Mouse (Mus musculus): Measurements from ENCODE around the gene Gstm5. TPM values are rescaled to one million over a fixed set of nuclear protein-coding genes. Genes with fewer than 3 reads are reported as not detected.
"Not testable (repeated sequence)": the region's sequence is repeated elsewhere in the genome, so short reads cannot be mapped to it uniquely, and the experiment has no call there.

The Gstm5 gene
- polyA plus RNA-seq, 1 experiment from 2014 or later, result 196 TPM

DNA sequence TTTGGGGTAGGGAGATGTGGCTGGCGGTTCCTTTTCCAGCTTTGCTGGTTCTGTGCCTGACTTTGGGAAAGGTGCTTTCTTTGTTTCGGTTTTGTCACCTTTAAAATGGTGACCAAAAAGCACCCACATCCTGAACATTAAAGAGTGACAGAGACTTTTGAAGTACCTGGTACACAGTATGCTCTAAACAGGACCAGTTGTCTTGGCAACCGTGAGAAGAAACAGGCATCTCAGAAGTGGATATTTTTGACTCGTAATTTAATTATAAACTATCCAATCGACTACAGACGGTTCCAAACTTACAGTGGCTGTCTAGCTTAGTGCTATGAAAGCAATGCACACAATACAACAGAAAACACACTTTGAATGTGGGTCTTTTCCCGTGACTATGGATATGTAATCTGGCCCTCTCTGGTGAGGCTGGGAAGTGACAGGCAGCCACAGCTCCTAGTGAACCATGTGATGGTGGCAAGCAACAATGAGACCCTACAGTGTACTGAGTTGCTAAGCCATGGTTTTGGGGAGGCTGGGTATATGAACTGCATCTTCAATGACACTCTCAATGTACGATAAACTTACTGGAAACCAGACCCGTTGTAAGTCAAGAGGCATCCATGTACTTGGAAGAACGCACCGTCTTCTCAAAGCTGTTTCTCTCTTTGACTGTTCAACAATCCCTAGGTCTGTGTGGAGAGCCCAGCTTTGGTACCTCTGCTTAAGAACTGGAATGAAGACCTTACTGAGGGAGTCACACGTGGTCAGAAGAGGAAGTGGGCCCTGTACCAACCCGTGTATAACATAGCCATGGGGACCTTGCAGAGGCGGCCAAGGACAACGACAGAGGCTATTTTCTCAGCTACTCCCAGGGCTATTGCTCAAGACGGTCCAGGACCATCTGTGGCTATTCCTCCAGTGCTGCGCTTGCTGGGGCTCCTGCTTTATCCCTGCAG is 42.1 kb upstream of the Gstm5 start:
- ATAC-seq (replicated peaks; ENCODE audit: low FRiP score, low TSS enrichment, low read depth) (no peak), DNase-seq (ENCODE audit: low spot score) (no peak)
- H3K36me3 ChIP-seq (ENCODE audit: control insufficient read depth, insufficient read depth, low read length), result no peaks in the 10 kb centered on the region
- no peaks in the 10 kb centered on the region for H3K9me3 ChIP-seq (ENCODE audit: control insufficient read depth, low read length)
- WGBS, result 75% methylated on average over 17 of the region's 17 CpGs
- no peaks in the 10 kb centered on the region; the same call in 1 of the 2 replicates for H3K27me3 ChIP-seq (replicated peaks; ENCODE audit: control insufficient read depth, insufficient read depth, low read length)
- no peak overlapping the region for H3K4me2 ChIP-seq (ENCODE audit: low read length)
- no peak overlapping the region for H3K9ac ChIP-seq (ENCODE audit: low read length)
- no peak overlapping the region for H3K27ac ChIP-seq (ENCODE audit: low read depth)
- H3K4me1 ChIP-seq (replicated peaks; ENCODE audit: control insufficient read depth, insufficient read depth, low read length), result peaks cover 19% of the 10 kb centered on the region
- no peak overlapping the region for H3K4me3 ChIP-seq (ENCODE audit: low read depth, low read length)

DNA sequence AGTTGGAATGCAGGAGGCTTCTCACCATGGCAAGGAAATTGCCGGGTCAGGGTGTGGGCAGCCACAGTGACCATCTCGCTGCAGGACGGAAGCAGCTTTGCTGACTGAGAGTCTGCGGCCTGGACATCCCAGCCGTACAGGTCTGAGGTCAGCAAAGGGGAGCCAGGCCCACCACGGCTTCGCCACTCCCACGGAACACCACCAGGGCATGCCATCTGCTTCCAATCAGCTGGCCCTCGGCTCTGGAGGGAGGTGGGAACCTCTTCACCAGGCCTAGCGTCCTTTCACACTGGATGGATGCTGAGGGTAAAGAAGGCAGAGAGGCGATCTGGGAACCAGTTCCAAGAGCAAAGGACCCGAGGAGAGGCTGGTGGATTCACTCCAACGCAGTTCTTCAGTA is 40.3 kb upstream of the Gstm5 start:
- no peak overlapping the region for H3K4me3 ChIP-seq (ENCODE audit: low read depth, low read length)
- no peak overlapping the region for H3K9ac ChIP-seq (ENCODE audit: low read length)
- H3K36me3 ChIP-seq (ENCODE audit: control insufficient read depth, insufficient read depth, low read length), result no peaks in the 10 kb centered on the region
- no peaks in the 10 kb centered on the region for H3K9me3 ChIP-seq (ENCODE audit: control insufficient read depth, low read length)
- DNase-seq (ENCODE audit: low spot score) (no peak), ATAC-seq (replicated peaks; ENCODE audit: low FRiP score, low TSS enrichment, low read depth) (no peak)
- WGBS, result 74% methylated on average over 13 of the region's 13 CpGs
- no peak overlapping the region for H3K27ac ChIP-seq (ENCODE audit: low read depth)
- no peak overlapping the region for H3K4me2 ChIP-seq (ENCODE audit: low read length)
- H3K4me1 ChIP-seq (replicated peaks; ENCODE audit: control insufficient read depth, insufficient read depth, low read length), result peaks cover 17% of the 10 kb centered on the region
- no peaks in the 10 kb centered on the region; the same call in 1 of the 2 replicates for H3K27me3 ChIP-seq (replicated peaks; ENCODE audit: control insufficient read depth, insufficient read depth, low read length)

- no peak overlapping the region for H3K27ac ChIP-seq (ENCODE audit: low read depth)
- no peak overlapping the region for H3K9ac ChIP-seq (ENCODE audit: low read length)
- H3K27me3 ChIP-seq (replicated peaks; ENCODE audit: control insufficient read depth, insufficient read depth, low read length), result no peaks in the 10 kb centered on the region; the same call in 1 of the 2 replicates
- H3K4me1 ChIP-seq (replicated peaks; ENCODE audit: control insufficient read depth, insufficient read depth, low read length), result peaks cover 9% of the 10 kb centered on the region
- H3K36me3 ChIP-seq (ENCODE audit: control insufficient read depth, insufficient read depth, low read length), result no peaks in the 10 kb centered on the region
- no peak overlapping the region for H3K4me3 ChIP-seq (ENCODE audit: low read depth, low read length)
- ATAC-seq (replicated peaks; ENCODE audit: low FRiP score, low TSS enrichment, low read depth) (no peak), DNase-seq (ENCODE audit: low spot score) (no peak)
- H3K9me3 ChIP-seq (ENCODE audit: control insufficient read depth, low read length), result no peaks in the 10 kb centered on the region
- 46% methylated on average over 6 of the region's 6 CpGs for WGBS
- H3K4me2 ChIP-seq (ENCODE audit: low read length), result no peak overlapping the region
Observed at GRCm38 (mm10) chr3:107857646-107858045, 38.0 kb upstream of the Gstm5 start.

- H3K27me3 ChIP-seq (replicated peaks; ENCODE audit: control insufficient read depth, insufficient read depth, low read length); H3K4me2 ChIP-seq (ENCODE audit: low read length); H3K9me3 ChIP-seq (ENCODE audit: control insufficient read depth, low read length); H3K9ac ChIP-seq (ENCODE audit: low read length); DNase-seq (ENCODE audit: low spot score); H3K36me3 ChIP-seq (ENCODE audit: control insufficient read depth, insufficient read depth, low read length); H3K27ac ChIP-seq (ENCODE audit: low read depth); ATAC-seq (replicated peaks; ENCODE audit: low FRiP score, low TSS enrichment, low read depth); H3K4me3 ChIP-seq (ENCODE audit: low read depth, low read length): not testable (repeated sequence)
- WGBS, result 78% methylated on average over 5 of the region's 5 CpGs
- H3K4me1 ChIP-seq (replicated peaks; ENCODE audit: control insufficient read depth, insufficient read depth, low read length), result peaks cover 16% of the 10 kb centered on the region
Observed at GRCm38 (mm10) chr3:107861483-107861882, 34.1 kb upstream of the Gstm5 start.

GRCm38 (mm10) chr3:107862471-107862870 is 33.1 kb upstream of the Gstm5 start:
- H3K4me2 ChIP-seq (ENCODE audit: low read length), result no peak overlapping the region
- 68% methylated on average over 2 of the region's 2 CpGs for WGBS

GRCm38 (mm10) chr3:107863471-107863870 is 32.1 kb upstream of the Gstm5 start:
- no peaks in the 10 kb centered on the region for H3K36me3 ChIP-seq (ENCODE audit: control insufficient read depth, insufficient read depth, low read length)
- WGBS, result 64% methylated on average over 5 of the region's 5 CpGs
- ATAC-seq (replicated peaks; ENCODE audit: low FRiP score, low TSS enrichment, low read depth) (no peak), DNase-seq (ENCODE audit: low spot score) (no peak)
- no peaks in the 10 kb centered on the region for H3K9me3 ChIP-seq (ENCODE audit: control insufficient read depth, low read length)
- H3K4me3 ChIP-seq (ENCODE audit: low read depth, low read length), result no peak overlapping the region
- H3K9ac ChIP-seq (ENCODE audit: low read length), result no peak overlapping the region
- H3K4me1 ChIP-seq (replicated peaks; ENCODE audit: control insufficient read depth, insufficient read depth, low read length), result peaks cover 9% of the 10 kb centered on the region
- H3K27ac ChIP-seq (ENCODE audit: low read depth), result no peak overlapping the region
- H3K27me3 ChIP-seq (replicated peaks; ENCODE audit: control insufficient read depth, insufficient read depth, low read length), result no peaks in the 10 kb centered on the region
- no peak overlapping the region for H3K4me2 ChIP-seq (ENCODE audit: low read length)

More at GRCm38 (mm10) chr3:107862471-107862870, 33.1 kb upstream of the Gstm5 start:
- Histone ChIP-seq H3K9ac (ENCODE audit: low read length) (no peak overlapping the region), H3K9me3 (ENCODE audit: control insufficient read depth, low read length) (no peaks in the 10 kb centered on the region), H3K4me1 (replicated peaks; ENCODE audit: control insufficient read depth, insufficient read depth, low read length) (peaks cover 16% of the 10 kb centered on the region), H3K4me3 (ENCODE audit: low read depth, low read length) (no peak overlapping the region), H3K36me3 (ENCODE audit: control insufficient read depth, insufficient read depth, low read length) (no peaks in the 10 kb centered on the region), H3K27ac (ENCODE audit: low read depth) (no peak overlapping the region), H3K27me3 (replicated peaks; ENCODE audit: control insufficient read depth, insufficient read depth, low read length) (no peaks in the 10 kb centered on the region)
- DNase-seq (ENCODE audit: low spot score) (no peak), ATAC-seq (replicated peaks; ENCODE audit: low FRiP score, low TSS enrichment, low read depth) (no peak)

DNA sequence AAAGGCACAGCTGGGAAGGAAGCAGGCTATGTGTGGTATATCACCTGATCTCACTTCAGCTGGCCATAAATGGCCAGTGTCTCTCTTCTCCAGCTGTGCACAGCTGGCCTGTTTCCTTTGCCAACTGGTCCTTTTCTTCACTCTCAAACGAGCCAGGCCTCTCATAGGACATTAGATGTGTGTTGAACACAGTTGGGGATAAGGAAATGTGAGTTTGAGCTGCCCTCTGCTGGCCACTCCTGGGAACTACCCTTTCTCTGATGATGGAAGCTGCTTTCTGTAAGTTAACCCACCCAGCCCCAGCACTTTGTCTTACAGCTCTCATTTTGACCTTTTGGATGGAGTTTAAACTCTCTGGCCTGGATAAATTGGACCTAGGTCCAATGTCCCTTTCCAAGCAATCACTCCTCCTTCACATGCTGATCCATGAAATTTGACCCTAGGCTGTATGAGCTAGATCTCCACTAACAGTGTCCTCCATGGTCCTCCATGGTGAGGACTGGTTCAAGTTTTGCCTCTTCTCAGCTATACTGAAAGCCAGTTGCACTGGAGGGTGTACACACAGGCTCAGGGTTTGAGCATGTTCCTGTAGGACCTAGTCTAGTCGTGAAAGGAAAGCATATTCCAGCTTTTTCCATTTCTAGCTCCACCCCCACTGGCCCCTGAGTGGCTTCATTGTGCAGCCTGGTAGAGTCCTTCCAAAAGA is 31.6 kb upstream of the Gstm5 start:
- peaks cover 6% of the 10 kb centered on the region for H3K4me1 ChIP-seq (replicated peaks; ENCODE audit: control insufficient read depth, insufficient read depth, low read length)
- DNase-seq (ENCODE audit: low spot score) (peak; percentile 98), ATAC-seq (replicated peaks; ENCODE audit: low FRiP score, low TSS enrichment, low read depth) (peak; percentile 65)
- H3K36me3 ChIP-seq (ENCODE audit: control insufficient read depth, insufficient read depth, low read length), result no peaks in the 10 kb centered on the region
- no peaks in the 10 kb centered on the region for H3K9me3 ChIP-seq (ENCODE audit: control insufficient read depth, low read length)
- no peak overlapping the region for H3K4me3 ChIP-seq (ENCODE audit: low read depth, low read length)
- no peak overlapping the region for H3K9ac ChIP-seq (ENCODE audit: low read length)
- WGBS, result 14% methylated on average over 2 of the region's 2 CpGs
- H3K27ac ChIP-seq (ENCODE audit: low read depth), result no peak overlapping the region
- no peaks in the 10 kb centered on the region for H3K27me3 ChIP-seq (replicated peaks; ENCODE audit: control insufficient read depth, insufficient read depth, low read length)
- no peak overlapping the region for H3K4me2 ChIP-seq (ENCODE audit: low read length)

GRCm38 (mm10) chr3:107865364-107866091 is 30.1 kb upstream of the Gstm5 start:
- ATAC-seq (replicated peaks; ENCODE audit: low FRiP score, low TSS enrichment, low read depth), result 0 out of 2 replicates have a peak, but pooled peaks have one; percentile 22
- Histone ChIP-seq H3K9me3 (ENCODE audit: control insufficient read depth, low read length) (no peaks in the 10 kb centered on the region), H3K4me3 (ENCODE audit: low read depth, low read length) (no peak overlapping the region), H3K4me2 (ENCODE audit: low read length) (no peak overlapping the region), H3K4me1 (replicated peaks; ENCODE audit: control insufficient read depth, insufficient read depth, low read length) (peaks cover 6% of the 10 kb centered on the region), H3K36me3 (ENCODE audit: control insufficient read depth, insufficient read depth, low read length) (no peaks in the 10 kb centered on the region), H3K9ac (ENCODE audit: low read length) (no peak overlapping the region), H3K27ac (ENCODE audit: low read depth) (no peak overlapping the region), H3K27me3 (replicated peaks; ENCODE audit: control insufficient read depth, insufficient read depth, low read length) (no peaks in the 10 kb centered on the region)
- DNase-seq (ENCODE audit: low spot score), result no peak
- WGBS, result 62% methylated on average over 10 of the region's 10 CpGs

Measured in intestine, embryonic 14.5 days (tissue).